Mouse (Mus musculus): ENCODE results near the gene Zfp385a. TPM values are rescaled to one million over a fixed set of nuclear protein-coding genes. Genes with fewer than 3 reads are reported as not detected.
"Not testable (repeated sequence)": the region's sequence is repeated elsewhere in the genome, so short reads cannot be mapped to it uniquely, and the experiment has no call there.

Gene Zfp385a
- polyA plus RNA-seq, 1 experiment from 2014 or later = 3.6 TPM

DNA sequence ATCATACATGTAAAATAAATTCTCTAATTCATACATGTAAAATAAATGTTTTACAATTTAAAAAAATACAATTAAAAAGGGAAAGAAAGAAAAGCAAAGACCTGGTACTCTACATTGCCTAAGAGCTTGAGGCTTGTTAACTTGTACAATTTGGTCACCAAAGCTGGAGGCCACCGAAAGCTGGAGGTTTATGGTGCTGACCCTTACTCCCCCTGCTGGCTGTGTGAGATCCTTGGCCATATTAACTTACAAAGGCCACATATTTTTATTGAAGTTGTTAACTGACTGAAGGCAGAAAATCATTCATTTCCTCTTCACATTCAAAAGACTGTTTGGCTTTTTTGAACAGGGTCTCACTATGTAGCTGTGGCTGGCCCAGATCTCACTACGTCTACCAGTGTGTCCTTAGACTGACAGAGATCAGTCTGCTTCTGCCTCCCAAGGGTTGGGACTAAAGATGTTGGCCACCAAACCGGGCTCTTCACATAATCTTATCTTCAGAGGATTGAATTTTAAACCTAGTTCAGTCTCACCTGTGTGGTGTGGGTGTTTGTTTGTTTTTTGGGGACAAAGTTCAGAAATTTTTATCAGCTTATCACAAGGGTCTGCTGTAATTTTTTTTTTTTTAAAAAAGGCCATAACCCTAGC is 59.0 kb downstream of the Zfp385a start:
- Histone ChIP-seq H3K4me1 (ENCODE audit: control insufficient read depth, insufficient read depth, low read length) (peaks cover 29% of the 10 kb centered on the region), H3K4me3 (ENCODE audit: low read length) (no peak overlapping the region), H3K4me2 (ENCODE audit: low read depth, low read length) (no peak overlapping the region), H3K27ac (ENCODE audit: low read length) (peak overlapping the region; percentile 65), H3K36me3 (ENCODE audit: control insufficient read depth, insufficient read depth, low read length) (no peaks in the 10 kb centered on the region), H3K9me3 (ENCODE audit: control insufficient read depth, low read length) (no peaks in the 10 kb centered on the region), H3K27me3 (replicated peaks; ENCODE audit: control insufficient read depth, insufficient read depth, low read length) (no peaks in the 10 kb centered on the region), H3K9ac (ENCODE audit: low read depth, low read length) (no peak overlapping the region)
- WGBS = 43% methylated on average over 3 of the region's 3 CpGs
- peak; percentile 87 for ATAC-seq

DNA sequence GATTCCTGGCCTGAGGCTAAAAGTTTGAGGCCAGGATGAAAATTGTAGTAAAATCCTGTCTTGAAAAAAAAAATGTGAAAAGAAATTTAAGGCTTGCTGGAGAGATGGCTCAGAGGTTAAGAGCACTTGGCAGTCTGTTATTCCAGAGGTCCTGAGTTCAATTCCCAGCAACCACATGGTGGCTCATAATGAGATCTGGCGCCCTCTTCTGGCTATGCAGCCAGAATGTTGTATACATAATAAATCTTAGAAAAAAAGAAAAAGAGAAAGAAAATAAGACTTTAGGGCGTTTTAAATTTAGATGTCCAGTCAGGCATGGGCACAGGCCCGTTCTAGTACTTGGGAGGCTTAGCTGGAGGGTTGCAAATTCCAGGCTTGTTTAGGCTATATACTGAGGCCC is 60.1 kb downstream of the Zfp385a start:
- Histone ChIP-seq H3K36me3 (ENCODE audit: control insufficient read depth, insufficient read depth, low read length) (no peaks in the 10 kb centered on the region), H3K27me3 (replicated peaks; ENCODE audit: control insufficient read depth, insufficient read depth, low read length) (no peaks in the 10 kb centered on the region), H3K4me1 (ENCODE audit: control insufficient read depth, insufficient read depth, low read length) (peaks cover 22% of the 10 kb centered on the region), H3K9me3 (ENCODE audit: control insufficient read depth, low read length) (no peaks in the 10 kb centered on the region), H3K4me2 (ENCODE audit: low read depth, low read length) (no peak overlapping the region), H3K9ac (ENCODE audit: low read depth, low read length) (no peak overlapping the region), H3K4me3 (ENCODE audit: low read length) (no peak overlapping the region), H3K27ac (ENCODE audit: low read length) (no peak overlapping the region)
- ATAC-seq = no peak
- 63% methylated on average over 3 of the region's 3 CpGs for WGBS

- Histone ChIP-seq H3K4me3 (ENCODE audit: low read length) (no peak overlapping the region), H3K4me2 (ENCODE audit: low read depth, low read length) (no peak overlapping the region), H3K27ac (ENCODE audit: low read length) (peak overlapping the region; percentile 56; the same call in 1 of the 2 replicates), H3K4me1 (ENCODE audit: control insufficient read depth, insufficient read depth, low read length) (peaks cover 29% of the 10 kb centered on the region), H3K36me3 (ENCODE audit: control insufficient read depth, insufficient read depth, low read length) (no peaks in the 10 kb centered on the region), H3K9ac (ENCODE audit: low read depth, low read length) (0 out of 2 replicates have a peak overlapping the region, but pooled peaks have one; percentile 11), H3K27me3 (replicated peaks; ENCODE audit: control insufficient read depth, insufficient read depth, low read length) (no peaks in the 10 kb centered on the region), H3K9me3 (ENCODE audit: control insufficient read depth, low read length) (no peaks in the 10 kb centered on the region)
- 42% methylated on average over 7 of the region's 7 CpGs for whole genome bisulfite sequencing
- ATAC-seq = no peak
Observed at GRCm38 (mm10) chr15:103277949-103278348, 61.9 kb downstream of the Zfp385a start.

DNA sequence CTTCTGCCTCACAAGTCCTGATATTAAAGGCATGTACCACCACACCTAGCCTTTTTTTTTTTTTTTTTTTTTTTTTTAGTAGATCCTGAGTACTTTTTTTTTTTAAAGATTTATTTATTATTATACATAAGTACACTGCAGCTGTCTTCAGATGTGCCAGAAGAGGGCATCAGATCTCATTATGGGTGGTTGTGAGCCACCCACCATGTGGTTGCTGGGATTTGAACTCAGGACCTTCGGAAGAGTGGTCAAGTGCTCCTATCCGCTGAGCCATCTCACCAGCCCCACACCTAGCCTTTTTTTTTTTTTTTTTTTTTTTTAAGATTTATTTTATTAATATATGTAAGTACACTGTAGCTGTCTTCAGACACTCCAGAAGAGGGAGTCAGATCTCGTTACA is 64.0 kb downstream of the Zfp385a start:
- peaks cover 29% of the 10 kb centered on the region for H3K4me1 ChIP-seq (ENCODE audit: control insufficient read depth, insufficient read depth, low read length)
- H3K4me2 ChIP-seq (ENCODE audit: low read depth, low read length); H3K9ac ChIP-seq (ENCODE audit: low read depth, low read length); H3K27ac ChIP-seq (ENCODE audit: low read length); H3K9me3 ChIP-seq (ENCODE audit: control insufficient read depth, low read length); H3K4me3 ChIP-seq (ENCODE audit: low read length); H3K27me3 ChIP-seq (replicated peaks; ENCODE audit: control insufficient read depth, insufficient read depth, low read length); H3K36me3 ChIP-seq (ENCODE audit: control insufficient read depth, insufficient read depth, low read length); ATAC-seq: not testable (repeated sequence)
- 79% methylated on average over 3 of the region's 3 CpGs for WGBS

GRCm38 (mm10) chr15:103272419-103273279 is 67.2 kb downstream of the Zfp385a start, which contains the start of gene Copz1:
TSS of gene Copz1 (plus strand) at chr15:103272714.
- Histone ChIP-seq H3K36me3 (ENCODE audit: control insufficient read depth, insufficient read depth, low read length) (no peaks in the 10 kb centered on the region), H3K9ac (ENCODE audit: low read depth, low read length) (peak within 1 kb of the TSS; percentile 88), H3K4me2 (ENCODE audit: low read depth, low read length) (peak within 1 kb of the TSS; percentile 78), H3K4me1 (ENCODE audit: control insufficient read depth, insufficient read depth, low read length) (peaks cover 16% of the 10 kb centered on the region), H3K27ac (ENCODE audit: low read length) (peak within 1 kb of the TSS; percentile 65; the same call in 1 of the 2 replicates), H3K27me3 (replicated peaks; ENCODE audit: control insufficient read depth, insufficient read depth, low read length) (no peaks in the 10 kb centered on the region), H3K4me3 (ENCODE audit: low read length) (peak within 1 kb of the TSS; percentile 82), H3K9me3 (ENCODE audit: control insufficient read depth, low read length) (no peaks in the 10 kb centered on the region)
- WGBS = under 1% methylated on average over 38 of the region's 38 CpGs
- ATAC-seq = peak; percentile 100

GRCm38 (mm10) chr15:103268903-103269302 is 71.0 kb downstream of the Zfp385a start:
- Histone ChIP-seq H3K27me3 (replicated peaks; ENCODE audit: control insufficient read depth, insufficient read depth, low read length) (no peaks in the 10 kb centered on the region), H3K4me3 (ENCODE audit: low read length) (no peak overlapping the region), H3K27ac (ENCODE audit: low read length) (no peak overlapping the region), H3K4me1 (ENCODE audit: control insufficient read depth, insufficient read depth, low read length) (peaks cover 2% of the 10 kb centered on the region; the same call in 1 of the 2 replicates), H3K4me2 (ENCODE audit: low read depth, low read length) (no peak overlapping the region), H3K36me3 (ENCODE audit: control insufficient read depth, insufficient read depth, low read length) (no peaks in the 10 kb centered on the region), H3K9me3 (ENCODE audit: control insufficient read depth, low read length) (no peaks in the 10 kb centered on the region), H3K9ac (ENCODE audit: low read depth, low read length) (no peak overlapping the region)
- no peak for ATAC-seq
- 74% methylated on average over 4 of the region's 4 CpGs for WGBS

DNA sequence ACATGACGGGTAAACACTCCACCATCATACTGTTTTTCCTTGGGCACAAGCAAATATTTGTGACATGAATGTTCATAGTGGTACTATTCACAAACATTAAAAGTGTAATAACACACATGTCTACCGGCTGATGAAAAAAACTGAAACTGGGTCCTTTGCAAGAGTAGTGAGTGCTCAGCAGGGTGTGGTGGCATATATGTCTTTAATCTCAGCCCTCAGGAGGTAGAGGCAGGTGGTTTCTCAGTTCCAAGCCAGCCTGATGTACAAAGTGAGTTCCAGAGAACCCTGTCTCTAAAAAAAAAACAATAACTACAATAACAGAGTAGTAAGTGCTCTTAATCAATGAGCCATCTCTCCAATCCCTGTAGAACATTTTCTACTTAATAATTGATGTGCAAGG is 75.1 kb downstream of the Zfp385a start:
- 90% methylated on average over 2 of the region's 2 CpGs for WGBS

More for the DNA sequence above, 75.1 kb downstream of the Zfp385a start:
- no peak overlapping the region for H3K4me2 ChIP-seq (ENCODE audit: low read depth, low read length)
- H3K9me3 ChIP-seq (ENCODE audit: control insufficient read depth, low read length) = no peaks in the 10 kb centered on the region
- H3K27me3 ChIP-seq (replicated peaks; ENCODE audit: control insufficient read depth, insufficient read depth, low read length) = no peaks in the 10 kb centered on the region
- no peak overlapping the region for H3K4me3 ChIP-seq (ENCODE audit: low read length)
- H3K9ac ChIP-seq (ENCODE audit: low read depth, low read length) = no peak overlapping the region
- H3K27ac ChIP-seq (ENCODE audit: low read length) = no peak overlapping the region
- no peaks in the 10 kb centered on the region for H3K4me1 ChIP-seq (ENCODE audit: control insufficient read depth, insufficient read depth, low read length)
- H3K36me3 ChIP-seq (ENCODE audit: control insufficient read depth, insufficient read depth, low read length) = no peaks in the 10 kb centered on the region
- ATAC-seq = no peak

MicroRNAs within 50 kb of the gene (microRNA counts, 519-probe panel; counts per million panel counts)
- microRNA mmu-miR-148b = 3,028 counts per million, percentile 77 among the panel's probes with 10 or more counts

Small RNA genes lying within 50 kb of the gene (microRNA-seq; reads per million reads assigned to microRNA genes)
- gene Mir148b = 237 reads per million, percentile 59 among the genes with 10 or more reads in this experiment
- not detected for gene Mir6963

Other genes starting within 250 kb of the Zfp385a start
- 20.2 and 22.1 TPM in 2 replicates for gene Smug1, start 173.0 kb downstream of the Zfp385a start, polyA plus RNA-seq (2015; fragmentation: Nextera tagmentation; extraction: Ambion mirVana)
- gene Cbx5, start 100.3 kb downstream of the Zfp385a start, polyA plus RNA-seq (2015; fragmentation: Nextera tagmentation; extraction: Ambion mirVana) = 60.0 and 70.4 TPM in 2 replicates
- gene Hnrnpa1, start 99.7 kb downstream of the Zfp385a start, polyA plus RNA-seq (2015; fragmentation: Nextera tagmentation; extraction: Ambion mirVana) = 472 and 503 TPM in 2 replicates
- 3.4 and 5.2 TPM in 2 replicates for gene Nfe2, start 81.7 kb downstream of the Zfp385a start, polyA plus RNA-seq (2015; fragmentation: Nextera tagmentation; extraction: Ambion mirVana)
- 297 and 298 TPM in 2 replicates for gene Copz1, start 67.4 kb downstream of the Zfp385a start, polyA plus RNA-seq (2015; fragmentation: Nextera tagmentation; extraction: Ambion mirVana)
- gene Gpr84, start 29.5 kb downstream of the Zfp385a start, polyA plus RNA-seq (2015; fragmentation: Nextera tagmentation; extraction: Ambion mirVana) = 0.09 and 0.20 TPM in 2 replicates
- 40.3 and 43.0 TPM in 2 replicates for gene Itga5, start 26.7 kb upstream of the Zfp385a start, polyA plus RNA-seq (2015; fragmentation: Nextera tagmentation; extraction: Ambion mirVana)
- not detected in 2 replicates for gene Gtsf1, start 90.4 kb upstream of the Zfp385a start, polyA plus RNA-seq (2015; fragmentation: Nextera tagmentation; extraction: Ambion mirVana)
- gene Gtsf2, start 108.4 kb upstream of the Zfp385a start, polyA plus RNA-seq (2015; fragmentation: Nextera tagmentation; extraction: Ambion mirVana) = not detected in 2 replicates
- 3.7 and 3.8 TPM in 2 replicates for gene Nckap1l, start 113.7 kb upstream of the Zfp385a start, polyA plus RNA-seq (2015; fragmentation: Nextera tagmentation; extraction: Ambion mirVana)
- gene Pde1b, start 162.9 kb upstream of the Zfp385a start, polyA plus RNA-seq (2015; fragmentation: Nextera tagmentation; extraction: Ambion mirVana) = 5.1 and 5.8 TPM in 2 replicates
- 7.5 and 8.4 TPM in 2 replicates for gene Ppp1r1a, start 197.9 kb upstream of the Zfp385a start, polyA plus RNA-seq (2015; fragmentation: Nextera tagmentation; extraction: Ambion mirVana)
- not detected in 2 replicates for gene Glycam1, start 225.0 kb upstream of the Zfp385a start, polyA plus RNA-seq (2015; fragmentation: Nextera tagmentation; extraction: Ambion mirVana)